Mouse (Mus musculus): ENCODE data around the gene Selenow.
A peak's percentile ranks its signal among the peaks of the same experiment; 100 is the strongest.

Gene Selenow

DNA sequence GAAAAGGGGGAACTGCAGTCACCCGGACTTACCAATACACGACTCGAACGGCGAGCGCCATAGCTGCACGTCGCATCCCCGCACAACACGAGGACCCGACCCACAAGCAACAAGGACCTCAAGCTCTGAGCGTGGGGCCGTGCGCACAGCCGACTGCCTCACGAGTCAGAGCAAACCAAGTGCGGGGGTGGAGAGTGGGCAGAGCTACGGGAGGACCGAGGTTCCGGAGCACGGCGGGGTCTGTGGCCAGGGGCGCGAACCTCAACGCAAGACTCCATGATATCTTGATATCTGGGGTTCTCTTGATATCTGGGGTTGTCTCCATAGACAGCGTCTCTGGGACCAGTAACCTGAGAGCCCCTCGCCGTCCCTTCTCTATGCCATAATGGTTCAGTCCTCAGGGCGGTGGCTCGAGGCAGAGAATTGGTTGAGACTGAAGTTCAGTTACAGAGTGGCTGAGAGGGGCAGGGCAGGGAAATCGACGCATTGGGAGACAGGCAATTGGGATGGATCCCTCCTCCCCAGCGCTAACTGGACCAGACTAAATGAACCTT is at the start of gene Selenow:
Selenow (minus strand) TSS at position 183 of the 554 bp plus-strand sequence.
- peak; percentile 96 for DNase-seq

DNA sequence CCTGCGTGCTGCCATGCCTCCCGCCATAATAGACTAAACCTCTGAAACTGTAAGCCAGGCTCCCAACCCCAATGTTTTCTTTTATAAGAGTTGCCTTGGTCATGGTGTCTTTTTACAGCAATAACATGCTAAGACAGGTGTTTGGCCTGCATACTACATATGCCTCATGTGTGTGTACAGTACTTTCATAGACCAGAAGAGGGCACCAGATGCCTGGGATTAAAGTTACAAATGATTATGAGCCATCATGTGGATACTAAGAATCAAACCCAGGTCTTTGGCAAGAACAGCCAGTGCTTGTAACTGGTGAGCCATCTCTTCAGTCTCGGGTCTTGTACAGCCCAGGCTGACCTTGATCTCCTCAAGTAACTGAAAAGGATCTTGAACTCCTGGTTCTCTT is 47.5 kb upstream of the Selenow start:
- no peak for DNase-seq

DNA sequence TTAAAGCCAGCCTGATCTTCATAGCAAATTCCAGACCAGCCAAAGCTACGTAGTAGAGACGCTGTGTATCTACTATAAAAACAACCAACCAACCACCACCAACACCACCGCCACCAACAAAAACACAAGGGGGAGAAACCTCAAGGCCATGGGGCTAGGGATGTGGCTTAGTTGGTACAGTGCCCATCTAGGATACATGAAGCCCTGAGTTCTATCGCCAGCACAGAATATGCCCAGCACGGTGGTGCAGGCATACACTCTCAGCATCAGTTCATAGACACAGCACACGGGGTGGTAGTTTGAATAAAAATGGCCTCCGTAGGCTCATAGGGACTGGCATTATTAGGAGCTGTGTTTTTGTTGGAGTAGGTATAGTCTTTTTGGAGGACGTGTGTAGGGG is 46.1 kb upstream of the Selenow start:
- DNase-seq: no peak

DNA sequence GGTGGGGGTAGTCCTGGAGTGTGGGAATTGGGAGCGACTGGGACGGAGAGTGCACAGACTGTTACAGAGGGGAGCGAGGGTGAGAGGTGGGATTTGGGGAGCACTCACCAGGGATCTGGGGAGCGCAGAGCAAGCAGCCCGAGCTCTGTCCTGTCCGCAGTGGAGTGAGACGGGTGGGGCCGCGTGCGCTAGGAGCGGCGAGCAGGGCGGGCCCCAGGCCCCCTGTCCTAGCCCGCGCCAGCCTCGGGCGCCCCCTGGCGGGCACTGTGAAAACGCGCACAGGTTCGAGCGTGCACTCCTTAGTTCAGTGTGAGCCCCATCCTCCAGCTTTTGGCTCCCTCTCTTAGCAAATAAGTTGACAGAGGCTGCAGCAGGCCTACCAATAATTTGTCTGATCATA is 45.1 kb upstream of the Selenow start, which contains the start of gene Ehd2:
Ehd2 (minus strand) TSS at position 256 of the 400 bp plus-strand sequence.
- peak; percentile 78 for DNase-seq

DNA sequence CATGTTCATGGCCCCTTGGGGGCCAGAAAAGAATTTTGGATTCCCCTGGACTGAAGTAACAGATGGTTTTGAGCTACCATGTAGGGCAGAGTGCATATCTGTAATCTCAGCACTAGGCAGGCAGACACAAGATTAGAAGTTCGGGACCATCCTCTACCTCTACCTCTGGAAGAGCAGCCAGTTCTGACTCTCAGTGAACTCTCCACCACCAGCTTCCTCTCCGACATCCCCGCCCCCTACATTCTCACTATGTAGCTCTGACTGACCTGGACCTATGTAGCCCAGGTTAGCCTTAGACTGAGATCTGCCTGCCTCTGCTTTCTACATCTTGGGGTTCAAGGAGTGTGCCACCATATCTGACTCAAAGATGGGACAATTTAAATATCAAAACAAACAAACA is 44.3 kb upstream of the Selenow start:
- no peak for DNase-seq

DNA sequence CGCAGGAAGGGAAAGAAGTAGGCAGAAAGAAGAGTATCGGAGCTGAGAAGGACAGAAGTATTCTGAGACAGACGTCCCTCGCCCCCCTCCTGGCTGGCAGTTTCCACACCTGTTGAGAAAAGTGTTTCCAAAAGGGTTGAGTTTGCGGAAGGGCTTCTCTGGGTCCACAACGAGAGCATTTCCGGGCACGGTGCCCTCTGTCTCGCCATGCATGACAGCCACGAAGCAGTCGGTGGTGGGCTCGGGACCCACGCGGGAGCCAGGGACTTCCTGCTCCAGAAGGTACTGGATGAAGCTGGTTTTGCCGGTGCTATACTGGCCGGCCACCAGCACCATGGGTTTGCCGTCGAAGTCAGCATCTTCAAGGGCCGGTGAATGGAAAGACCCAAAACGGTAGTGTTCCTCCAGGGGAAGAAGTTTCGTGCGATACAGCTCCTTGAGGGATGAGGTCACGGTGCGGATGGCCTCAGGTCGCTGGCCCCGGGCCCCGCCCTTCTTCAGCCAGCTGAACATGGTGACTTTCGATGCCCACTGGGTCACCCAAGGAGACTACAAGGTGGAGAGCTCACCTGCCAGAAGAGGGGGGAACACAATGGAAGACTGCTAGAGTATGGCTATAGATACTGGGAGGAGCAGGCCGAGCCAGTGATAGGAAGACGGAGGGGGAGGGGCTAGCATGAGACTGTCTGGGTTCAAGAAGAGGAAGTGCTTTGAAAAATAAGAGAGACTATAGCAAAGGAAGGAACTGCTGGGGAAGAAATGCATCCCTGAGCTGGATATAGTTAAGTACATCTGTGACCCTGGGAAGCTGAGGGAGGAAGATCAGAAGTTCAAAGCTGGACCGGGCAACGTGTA is 41.8 kb upstream of the Selenow start:
- DNase-seq: no peak

DNA sequence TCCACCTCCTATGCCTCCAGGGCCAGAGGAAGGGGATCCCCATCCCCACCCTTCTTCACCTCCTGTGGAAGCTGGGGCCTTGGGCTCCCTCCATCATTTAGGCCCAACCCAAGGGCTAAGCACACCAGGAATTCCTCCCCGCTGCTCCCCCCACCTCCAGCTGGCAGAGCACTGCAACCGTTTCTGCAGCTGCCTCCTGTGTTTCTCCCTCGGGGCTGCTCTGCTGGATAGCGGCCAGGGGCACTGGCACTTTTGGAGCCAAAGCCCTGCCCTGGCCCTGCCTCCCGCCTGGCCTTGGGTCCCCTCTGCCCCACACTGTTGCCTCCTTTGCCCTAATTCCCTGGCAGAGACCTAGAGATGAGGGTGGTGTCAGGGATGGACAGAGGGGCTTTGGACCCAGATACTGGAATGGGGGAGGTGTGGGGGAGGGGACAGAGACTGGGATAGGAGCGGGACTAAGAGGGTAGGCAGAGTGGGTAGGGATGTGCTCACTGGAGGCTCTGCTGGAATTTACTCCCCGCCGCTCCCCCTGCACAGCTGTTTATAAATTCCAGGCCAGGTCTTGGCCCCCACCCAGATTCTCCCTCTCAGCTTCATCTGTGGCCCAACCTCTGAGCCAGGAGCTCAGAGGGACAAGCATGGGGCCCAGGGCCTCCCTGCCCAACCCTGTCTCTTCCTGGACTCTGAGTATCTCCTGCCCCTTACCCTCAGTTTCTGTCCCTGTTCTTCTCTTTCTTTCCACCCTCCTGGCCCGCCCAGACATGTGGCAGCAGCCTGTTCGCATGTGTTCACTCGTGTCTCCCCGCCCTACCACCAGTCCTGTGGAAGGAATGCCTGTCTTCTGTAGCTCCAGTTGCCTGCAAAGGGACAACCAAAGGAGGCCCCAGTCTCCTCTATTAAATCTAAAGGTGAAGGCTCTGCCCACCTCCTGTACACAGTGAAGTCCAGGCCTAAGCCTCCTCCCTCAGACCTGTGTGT is 40.4 kb upstream of the Selenow start:
- DNase-seq: peak; percentile 37

DNA sequence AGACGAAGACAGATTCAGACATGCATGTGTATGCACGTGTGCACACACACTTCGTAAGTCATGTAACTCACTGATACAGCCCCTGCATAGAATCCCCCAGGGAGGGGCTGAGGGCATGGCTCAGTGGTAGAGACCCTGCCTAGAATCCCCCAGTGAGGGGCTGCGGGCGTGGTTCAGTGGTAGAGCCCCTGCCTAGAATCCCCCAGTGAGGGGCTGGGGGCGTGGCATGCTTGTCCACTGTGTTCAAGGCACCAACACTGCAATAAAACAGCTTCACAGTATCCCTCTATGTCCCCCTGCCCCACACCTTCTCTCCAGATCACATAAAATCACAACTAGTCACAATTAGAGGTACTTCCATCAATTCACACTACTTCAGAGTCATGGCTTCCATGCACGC is 39.6 kb upstream of the Selenow start:
- DNase-seq: no peak

DNA sequence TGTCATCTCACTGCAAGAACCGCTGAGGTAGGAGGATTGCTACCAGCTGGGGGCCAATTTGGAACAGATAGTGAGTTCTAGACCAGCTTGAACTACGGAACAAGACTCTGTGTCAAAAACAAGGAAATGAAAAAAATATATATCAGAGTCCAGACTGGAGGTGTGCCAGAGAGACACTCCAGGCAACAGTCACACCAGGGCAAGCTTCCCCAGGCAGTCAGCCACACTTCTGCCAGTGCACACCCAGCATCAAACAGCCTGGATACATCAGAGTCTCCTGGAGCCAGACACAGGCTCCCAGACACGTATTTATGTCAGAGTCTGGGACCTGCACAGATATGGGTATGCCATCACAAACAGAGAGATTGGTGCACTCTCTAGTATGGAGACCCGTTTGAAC is 39.0 kb upstream of the Selenow start:
- DNase-seq: no peak

DNA sequence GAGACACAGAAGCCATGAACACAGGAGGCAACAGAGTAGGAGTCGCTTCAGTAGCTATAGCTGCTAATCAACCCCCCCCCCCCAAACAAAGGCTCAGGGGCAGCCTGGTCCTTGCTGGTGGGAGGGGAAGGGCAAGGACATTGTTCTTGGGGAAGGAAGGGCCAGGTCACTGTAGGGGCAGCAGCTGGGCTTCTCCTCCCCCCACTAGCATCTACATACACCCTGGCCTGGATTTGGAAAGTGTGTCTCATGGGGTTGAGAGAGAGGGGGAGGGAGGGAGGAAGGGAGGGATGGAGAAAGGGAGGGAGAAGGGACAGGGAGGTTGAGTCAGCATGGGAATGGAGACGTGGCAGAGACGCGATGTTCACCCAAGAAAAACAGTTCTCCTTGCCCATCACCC is 38.5 kb upstream of the Selenow start:
- DNase-seq: no peak

DNA sequence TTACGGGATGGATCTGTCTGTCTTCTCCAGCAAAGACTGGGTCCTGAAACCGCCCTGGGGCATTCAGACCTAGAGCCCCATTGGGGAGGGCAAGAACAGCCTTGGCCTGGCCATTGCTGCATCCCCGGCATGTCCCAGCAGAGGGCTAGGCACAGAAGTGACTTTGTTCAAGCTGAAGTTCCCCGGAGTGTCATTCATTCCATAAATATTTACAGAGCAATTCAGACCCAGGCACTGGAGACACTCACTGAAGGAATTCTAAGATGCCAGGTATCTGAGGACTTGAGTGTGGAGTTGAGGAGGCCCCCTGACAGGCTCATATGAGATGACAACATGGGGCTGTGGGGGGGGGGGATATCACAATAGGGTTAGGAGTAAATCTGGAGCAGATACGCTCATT is 33.9 kb upstream of the Selenow start:
- no peak for DNase-seq

DNA sequence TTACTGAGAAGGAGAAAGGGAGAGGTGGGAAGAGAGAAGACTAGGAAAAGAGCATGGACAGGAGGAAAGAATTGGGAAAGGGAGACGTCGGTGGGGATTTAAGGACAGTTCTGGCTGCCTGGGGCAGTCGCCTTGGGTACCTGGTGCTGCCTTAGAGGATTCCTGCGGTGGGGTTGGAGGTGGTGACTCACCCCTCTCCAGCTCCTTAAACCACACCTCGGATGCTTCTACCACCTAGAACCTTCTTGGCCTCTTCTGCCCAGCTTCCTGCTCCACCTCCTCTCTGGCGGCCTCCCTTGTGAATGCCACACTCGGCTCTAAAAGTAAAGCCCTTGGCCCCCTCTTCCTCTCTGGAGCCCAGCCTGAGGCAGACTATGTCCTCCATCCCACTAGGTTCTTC is 33.3 kb upstream of the Selenow start:
- no peak for DNase-seq

DNA sequence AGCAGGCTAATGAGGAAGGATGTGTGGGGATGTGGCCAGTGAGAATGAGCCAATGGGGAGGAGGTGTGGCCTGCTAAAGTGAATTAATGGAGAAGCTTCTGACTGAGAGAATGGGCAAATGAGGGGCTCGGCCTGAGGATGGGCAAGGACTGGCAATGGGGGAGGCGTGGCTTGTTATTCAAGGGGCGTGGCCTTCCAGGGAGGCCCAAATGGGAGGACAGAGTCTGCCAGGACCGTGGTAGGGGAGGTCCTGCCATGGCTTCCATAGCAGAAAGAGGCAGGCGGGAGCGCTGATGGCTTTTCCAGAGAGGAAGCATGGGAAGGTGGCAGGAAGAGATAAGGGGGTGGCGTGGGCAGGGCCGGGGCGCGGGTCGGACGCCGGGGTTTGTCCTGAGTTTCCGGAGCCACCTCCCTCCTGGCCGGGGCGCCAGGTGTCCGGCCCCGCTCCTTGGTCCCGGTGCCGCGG is 32.8 kb upstream of the Selenow start:
- DNase-seq: peak; percentile 65

DNA sequence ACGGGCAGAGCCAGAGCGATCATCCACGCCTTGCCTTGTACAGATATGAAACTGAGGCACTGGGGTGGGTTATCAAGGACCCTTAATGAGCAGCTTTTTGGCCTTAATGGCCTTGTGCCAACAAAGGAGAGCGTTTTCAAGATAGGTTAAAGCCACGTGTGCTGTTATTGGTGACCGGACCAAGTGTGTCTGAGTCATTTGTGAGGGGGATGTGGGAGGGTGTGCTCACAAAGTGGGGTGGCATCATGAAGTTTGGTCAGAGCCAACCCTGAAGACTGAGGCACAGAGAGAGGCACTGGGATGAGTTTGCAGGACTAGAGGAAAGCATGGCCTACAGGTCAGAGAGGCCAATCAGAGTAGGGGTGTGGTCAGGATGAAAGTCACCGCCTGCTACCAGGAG is 32.2 kb upstream of the Selenow start:
- DNase-seq: no peak

DNA sequence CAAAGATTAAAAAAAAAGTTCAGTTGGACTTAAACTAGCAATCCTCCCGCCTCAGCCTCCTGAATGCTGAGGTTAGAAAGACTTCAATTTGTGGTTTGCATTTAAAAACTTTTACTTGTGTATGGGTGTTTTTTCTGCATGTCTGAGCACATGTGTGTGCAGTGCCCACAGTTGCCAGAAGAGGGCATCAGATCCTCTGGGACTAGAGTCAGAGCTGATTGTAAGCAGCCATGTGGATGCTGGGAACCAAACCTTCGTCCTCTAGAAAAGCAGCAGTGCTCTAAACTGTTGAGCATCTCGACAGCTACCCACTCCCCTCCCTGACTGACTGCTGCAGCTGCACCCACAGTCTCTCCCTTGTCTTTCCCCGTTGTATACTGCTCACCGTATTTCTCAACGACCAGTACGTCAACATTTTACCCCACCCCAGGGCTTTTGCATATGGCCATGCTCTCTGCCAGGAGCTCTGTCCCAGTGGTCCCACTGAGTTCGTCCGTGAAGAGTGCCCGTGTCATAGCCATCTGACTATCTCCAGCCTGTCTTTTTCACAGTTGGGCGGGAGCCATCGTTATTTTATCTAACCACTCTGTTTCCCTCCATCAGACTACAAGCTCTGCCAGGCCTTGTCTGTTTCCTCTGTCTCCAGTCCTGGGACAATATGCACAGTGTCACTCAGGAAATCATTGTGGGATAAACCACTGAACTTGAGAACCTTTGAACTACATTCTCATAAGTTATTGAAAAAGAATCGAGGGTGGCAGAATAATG is 31.3 kb upstream of the Selenow start:
- DNase-seq: no peak

DNA sequence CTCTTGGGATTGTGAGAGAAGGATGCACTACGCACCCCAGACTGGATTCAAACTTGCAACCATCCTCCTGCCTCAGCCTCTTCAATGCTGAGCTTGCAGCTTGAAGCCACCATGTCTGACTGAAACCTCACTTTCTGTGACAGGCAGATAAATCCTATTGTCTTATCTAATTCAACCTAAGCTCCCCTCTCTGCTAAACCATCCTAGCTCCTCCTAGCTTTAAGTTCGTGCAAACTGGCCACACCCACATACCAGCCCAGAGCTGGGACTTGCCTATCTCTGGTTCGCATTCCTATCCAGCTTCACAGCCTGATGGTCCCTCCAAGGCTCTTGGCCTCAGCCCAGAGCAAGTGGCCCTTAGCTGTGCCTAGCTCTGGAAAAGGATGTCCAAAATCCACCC is 30.2 kb upstream of the Selenow start:
- DNase-seq: no peak

DNA sequence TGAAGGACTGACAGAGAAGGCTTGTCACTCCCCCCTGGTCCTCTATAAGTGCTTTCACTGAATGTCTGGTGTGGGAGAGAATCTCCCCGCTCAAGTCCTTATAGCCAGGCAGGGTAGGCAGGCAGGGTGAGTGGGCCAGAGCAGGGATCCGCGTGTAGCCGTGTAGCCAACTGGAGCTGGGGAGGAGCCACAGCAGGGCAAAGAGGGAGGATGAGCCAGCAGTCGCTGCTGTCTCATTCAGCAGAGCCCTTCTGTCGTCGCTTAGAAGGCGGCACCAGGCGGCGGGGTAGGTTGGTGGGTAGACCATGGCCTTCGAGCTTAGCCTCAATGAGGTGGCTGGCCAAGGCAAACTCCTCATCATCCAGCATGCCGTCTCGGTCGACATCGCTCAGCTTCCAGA is 27.8 kb upstream of the Selenow start:
- no peak for DNase-seq

DNA sequence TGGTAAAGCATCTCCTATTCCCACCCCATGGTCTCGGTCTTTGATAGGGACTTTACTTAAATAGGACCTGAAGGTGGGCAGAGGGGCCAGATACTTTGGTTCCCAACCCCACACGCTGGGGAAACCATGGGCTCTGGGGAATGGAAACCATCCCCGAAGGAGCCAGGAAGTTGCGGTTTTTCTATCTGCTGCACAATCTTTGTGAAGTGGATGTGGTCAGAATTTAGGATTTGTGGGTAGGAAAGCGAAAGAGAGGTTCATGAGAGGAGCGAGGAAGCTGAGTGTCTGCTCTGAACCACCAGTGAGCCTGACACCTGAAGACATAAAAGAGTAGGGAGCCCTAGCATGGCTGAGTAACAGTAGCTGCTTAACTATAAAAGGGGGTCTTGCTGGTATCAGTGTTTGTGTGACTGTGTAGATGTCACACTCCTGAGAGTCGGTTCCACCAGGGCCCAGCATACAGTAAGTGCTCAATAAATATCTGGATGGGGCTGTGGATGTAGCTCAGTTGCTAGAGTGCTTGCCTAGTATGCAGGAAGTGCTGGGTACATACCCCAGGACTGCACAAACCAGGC is 27.1 kb upstream of the Selenow start:
- DNase-seq: no peak

DNA sequence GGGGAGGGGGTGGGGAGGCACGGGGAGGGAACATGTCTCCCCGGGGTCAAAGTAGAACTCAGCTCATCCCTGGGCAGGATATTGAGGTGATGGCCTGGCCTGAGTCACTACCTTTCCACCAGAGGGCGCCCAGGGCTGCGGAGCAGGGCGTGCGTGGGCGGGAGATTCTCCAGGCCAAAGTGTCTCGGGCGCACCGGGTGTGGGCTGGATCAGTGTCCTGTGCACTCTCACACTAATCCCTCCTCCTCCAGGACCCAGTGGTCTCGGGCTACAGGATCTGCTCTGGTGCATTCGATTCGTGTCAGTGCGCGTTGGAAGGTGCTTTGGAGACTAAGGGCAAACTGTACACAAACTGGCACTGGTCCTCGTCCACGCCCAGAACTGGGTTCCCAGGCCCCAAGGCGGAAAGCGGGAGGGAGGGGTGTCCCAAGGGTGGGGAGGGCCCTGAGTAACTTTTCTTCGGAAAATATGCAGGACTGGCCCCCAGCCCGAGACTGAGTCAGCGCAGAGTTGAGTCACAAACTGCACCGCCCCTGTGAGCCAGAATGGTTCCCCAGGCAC is 26.3 kb upstream of the Selenow start:
- peak; percentile 90 for DNase-seq

DNA sequence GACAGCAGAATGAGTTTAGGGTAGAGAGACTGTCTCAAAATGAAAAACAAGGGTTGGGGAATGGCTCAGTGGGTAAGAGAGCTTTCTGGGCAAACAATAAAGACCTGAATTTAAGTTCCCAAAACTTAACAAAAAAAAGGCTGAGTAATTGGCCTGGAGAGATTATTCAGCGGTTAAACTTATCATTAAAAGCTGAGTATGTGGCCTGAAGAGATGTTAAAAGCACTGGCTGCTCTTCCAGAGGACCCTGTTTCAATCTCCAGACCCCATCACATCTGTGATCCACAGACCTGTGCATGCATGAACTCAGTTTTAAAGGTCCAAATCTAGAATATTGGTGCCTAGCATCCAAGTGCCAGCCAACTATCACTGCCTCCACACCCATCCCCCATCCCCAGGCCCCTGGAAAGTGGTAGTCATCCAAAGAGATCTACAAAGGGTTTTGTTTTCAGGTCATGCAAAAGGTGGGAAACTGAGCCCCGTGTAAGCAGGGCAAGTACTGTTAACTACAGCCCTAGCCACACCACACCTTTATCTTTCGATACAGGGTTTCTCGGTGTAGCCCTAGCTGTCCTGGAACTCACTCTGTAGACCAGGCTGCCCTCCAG is 25.6 kb upstream of the Selenow start:
- no peak for DNase-seq
